Mouse (Mus musculus) large intestine, adult 2 months (tissue): ENCODE measurements around the gene Rsph10b. TPM values are rescaled to one million over a fixed set of nuclear protein-coding genes. Genes with fewer than 3 reads are reported as not detected.
"Not testable (repeated sequence)": the region's sequence is repeated elsewhere in the genome, so short reads cannot be mapped to it uniquely, and the experiment has no call there.

Experiments used
- DNase-seq: peaks from one replicate; pipeline ENCODE4 v3.0.0-alpha.2; 2012; ENCODE audit warnings: low read depth, low spot score
- WGBS: fragments of 180-500 bp; shearing (Covaris S2); methylation state at CpG from one replicate; pipeline ENCODE4 v1.1.7; 2018; 5-methylcytosine and 5-hydroxymethylcytosine counted together
- polyA plus RNA-seq: library from polyadenylated mRNA; depleted of rRNA; stranded (reverse); fragments of >200 nt; gene quantifications from 2 replicates; pipeline ENCODE4 v1.2.3, GENCODE M21; 2012

Gene Rsph10b
- polyA plus RNA-seq, 1 experiment: 0.21 TPM

DNA sequence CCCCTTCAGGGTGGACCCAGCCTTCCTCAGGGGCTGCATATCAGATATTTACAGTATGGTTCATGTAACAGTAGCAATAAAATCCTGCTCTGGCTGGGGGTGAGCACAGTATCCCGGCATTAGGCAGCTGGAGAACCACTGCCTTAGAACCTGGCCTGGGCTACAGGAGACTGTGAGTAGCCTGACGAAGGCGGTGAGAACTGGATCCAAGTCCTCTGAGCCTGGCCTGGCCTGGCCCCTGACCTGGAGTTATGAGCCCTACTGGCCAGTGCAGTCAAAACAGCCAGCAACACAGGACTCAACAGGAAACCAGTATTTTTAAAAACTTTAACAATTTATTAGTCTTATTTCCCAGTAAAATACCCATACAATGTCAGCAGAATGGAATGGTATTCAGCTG lies 54.8 kb downstream of the Rsph10b start:
- 93% methylated on average over 3 of the region's 3 CpGs for WGBS
- no peak for DNase-seq

GRCm38 (mm10) chr5:143989046-143989445 lies 56.2 kb downstream of the Rsph10b start:
- no peak for DNase-seq
- 83% methylated on average over 4 of the region's 4 CpGs for WGBS

DNA sequence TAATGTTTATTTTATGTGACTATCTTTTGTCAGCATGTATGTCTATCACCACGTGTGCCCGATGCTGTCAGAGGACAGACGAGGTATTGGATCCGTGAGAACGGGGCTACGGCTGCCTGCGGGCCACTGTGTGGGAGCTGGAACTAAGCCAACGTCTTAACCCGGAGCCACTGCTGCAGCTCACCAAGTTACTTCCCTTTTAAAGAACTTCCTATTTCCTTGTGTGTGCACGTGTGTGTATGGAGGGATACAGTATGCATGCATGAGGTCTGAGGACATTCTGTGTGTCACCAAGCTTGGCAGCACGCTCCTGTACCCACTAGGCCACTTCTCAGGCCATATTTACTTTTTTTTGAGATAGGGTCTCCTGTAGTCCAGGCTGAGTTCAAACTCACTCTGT lies 57.3 kb downstream of the Rsph10b start:
- WGBS: 65% methylated on average over 11 of the region's 11 CpGs
- no peak for DNase-seq

GRCm38 (mm10) chr5:143992661-143993060 lies 59.8 kb downstream of the Rsph10b start:
- 50% methylated on average over 10 of the region's 10 CpGs for WGBS
- DNase-seq: no peak

DNA sequence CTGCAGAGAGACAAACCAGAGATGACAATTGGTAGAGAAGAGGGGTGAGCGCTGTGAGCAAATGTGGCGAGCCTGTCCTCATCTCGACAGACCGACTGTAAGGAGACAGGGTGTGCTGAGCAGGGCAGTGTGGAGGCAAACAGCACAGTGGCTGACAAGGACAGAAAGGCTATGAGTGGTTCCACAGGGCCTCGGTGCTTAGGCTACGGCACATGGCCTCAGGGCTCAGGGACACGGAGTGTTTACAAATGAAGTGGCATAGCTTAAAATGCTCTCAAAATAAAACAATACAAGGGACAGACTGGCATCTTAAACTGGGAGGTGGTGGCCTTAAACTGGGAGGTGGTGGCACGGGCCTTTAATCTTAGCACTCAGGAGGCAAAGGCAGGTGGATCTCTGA lies 60.4 kb downstream of the Rsph10b start:
- DNase-seq: no peak
- WGBS: 77% methylated on average over 8 of the region's 8 CpGs

GRCm38 (mm10) chr5:143993849-143994248 lies 61.0 kb downstream of the Rsph10b start:
- 92% methylated on average over 5 of the region's 5 CpGs for WGBS
- DNase-seq: no peak

DNA sequence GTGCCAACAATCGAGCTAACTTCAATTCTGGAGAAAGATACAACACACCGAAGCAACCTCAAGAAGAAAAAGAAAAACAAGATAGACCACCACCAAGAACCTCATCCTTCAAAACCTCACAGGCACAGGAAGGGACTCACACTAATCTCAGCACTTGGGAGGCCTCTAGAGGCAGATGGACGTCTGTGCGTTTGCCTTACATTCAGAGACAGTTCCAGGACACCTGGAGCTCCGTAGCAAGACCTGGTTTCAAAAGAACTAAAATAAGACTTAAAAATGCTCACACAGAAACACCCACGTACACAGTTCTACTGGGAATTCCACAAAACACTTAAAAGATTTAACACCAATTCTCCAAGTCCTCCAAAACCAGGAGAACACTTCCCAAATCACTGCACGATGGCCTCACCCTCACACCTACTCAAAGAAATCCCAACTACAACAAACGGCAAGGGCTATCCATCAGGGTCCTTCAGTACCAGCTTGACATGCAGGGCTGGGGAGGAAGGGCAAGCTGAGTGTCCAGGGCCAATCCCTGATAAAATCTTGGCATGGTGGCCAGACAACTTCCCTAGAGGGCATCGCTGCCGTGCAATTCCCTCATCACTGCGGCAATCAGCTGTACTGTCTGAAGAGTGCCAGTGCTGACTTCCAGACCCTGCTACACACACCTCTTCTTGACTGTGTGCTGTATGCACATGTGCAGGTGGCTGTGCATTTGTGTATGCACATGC lies 62.0 kb downstream of the Rsph10b start:
- DNase-seq: no peak
- 75% methylated on average over 11 of the region's 11 CpGs for WGBS

- WGBS: 87% methylated on average over 1 of the region's 1 CpGs
- DNase-seq: no peak
Observed at GRCm38 (mm10) chr5:143999409-143999808, 66.6 kb downstream of the Rsph10b start.

DNA sequence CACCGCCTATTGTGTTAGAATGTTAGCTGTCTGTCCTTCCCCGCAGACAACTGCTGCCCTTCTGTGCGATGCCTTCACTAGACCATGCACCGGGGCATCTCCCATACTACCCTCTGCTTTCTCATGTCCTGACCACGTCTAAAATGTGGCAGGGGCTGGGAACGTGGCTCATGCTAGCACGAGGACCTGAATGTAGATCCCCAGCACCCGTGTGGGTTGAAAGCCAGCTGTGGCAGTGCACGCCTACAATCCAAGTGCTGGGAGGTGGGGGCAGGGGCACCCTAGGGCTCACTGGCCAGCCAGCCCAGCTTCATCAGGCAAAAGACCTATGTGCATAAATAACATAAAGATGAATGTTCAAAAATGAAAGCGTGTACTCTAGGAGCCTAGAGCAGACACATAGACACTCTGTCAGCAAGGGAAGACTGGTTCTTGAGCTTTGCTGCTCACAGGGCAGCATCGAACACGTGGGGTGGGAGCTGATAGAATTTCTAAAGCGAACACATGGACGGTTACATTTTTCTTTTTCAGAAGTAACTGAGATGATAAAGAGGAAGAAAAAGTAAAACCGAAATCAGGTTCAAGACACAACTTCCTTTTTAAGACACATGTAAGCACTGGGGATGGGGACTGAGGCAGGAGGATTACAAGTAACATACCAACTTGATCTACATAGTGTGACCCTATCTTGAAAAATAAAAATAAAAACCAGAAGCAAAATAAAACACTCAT lies 69.8 kb downstream of the Rsph10b start:
- WGBS: 88% methylated on average over 15 of the region's 15 CpGs
- no peak for DNase-seq

- DNase-seq: not testable (repeated sequence)
- WGBS: 39% methylated on average over 13 of the region's 13 CpGs
Observed at GRCm38 (mm10) chr5:144013366-144014134, 80.7 kb downstream of the Rsph10b start.

GRCm38 (mm10) chr5:144014551-144015311 lies 81.9 kb downstream of the Rsph10b start, which contains the start of gene Ccz1:
TSS of gene Ccz1 (minus strand) at chr5:144014877.
- peak; percentile 68 for DNase-seq
- 3% methylated on average over 47 of the region's 47 CpGs for WGBS

GRCm38 (mm10) chr5:144015312-144015650 lies 82.4 kb downstream of the Rsph10b start:
- WGBS: 34% methylated on average over 3 of the region's 3 CpGs
- no peak for DNase-seq

GRCm38 (mm10) chr5:144015845-144016244 lies 83.0 kb downstream of the Rsph10b start:
- whole genome bisulfite sequencing: 87% methylated on average over 9 of the region's 9 CpGs
- DNase-seq: no peak

DNA sequence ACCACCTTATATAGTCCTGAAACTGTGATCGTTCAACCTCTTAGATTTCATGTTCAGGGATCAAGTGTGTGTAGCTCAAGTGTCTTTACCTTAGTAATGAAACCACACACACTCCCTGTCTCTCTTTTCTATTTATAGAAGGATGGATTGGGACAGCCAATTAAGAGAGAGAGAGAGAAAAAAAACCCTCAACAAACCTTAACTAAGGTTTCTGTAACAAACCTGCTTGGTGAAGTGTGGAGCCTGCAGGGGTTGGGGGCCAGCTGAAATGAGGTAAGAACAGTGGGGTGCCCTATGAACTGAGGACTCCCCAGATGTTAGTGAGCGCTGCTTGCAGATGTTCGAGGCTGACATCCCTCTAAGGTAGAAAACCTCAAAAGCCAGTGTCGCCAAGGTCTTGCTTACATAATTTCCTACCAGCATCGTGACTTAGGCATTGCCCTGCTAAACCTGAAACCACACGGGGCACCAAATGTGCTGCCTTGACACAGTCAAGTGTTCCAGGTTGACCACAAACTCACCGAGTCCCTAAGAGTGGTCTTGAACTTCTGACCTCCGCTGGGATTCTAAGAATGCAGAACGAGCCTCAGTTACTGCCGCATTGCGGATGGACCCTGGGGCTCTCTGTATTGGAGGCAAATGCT lies 93.9 kb downstream of the Rsph10b start, which contains the start of gene Ocm:
Ocm (minus strand) TSS at position 51 of the 644 bp plus-strand sequence.
- DNase-seq: no peak
- 59% methylated on average over 11 of the region's 11 CpGs for WGBS

DNA sequence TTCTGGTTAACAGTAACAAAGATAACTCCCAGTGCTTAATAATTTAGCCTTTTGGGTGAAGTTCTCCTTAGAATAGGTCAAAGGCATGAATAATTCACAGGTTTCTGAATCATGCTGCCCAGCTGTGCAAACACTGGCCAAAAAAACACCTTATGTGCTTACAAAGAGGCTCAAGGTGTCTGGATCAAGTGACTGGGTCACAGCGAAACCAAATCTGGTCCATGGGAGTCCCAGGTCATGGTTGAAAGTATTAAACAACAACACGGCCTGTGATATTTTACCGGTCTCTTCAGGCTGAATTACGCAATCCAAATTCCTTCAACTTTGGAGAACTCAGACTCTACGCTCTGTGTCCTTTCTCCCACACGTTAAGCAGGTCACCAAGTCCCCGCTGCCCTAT lies 99.7 kb downstream of the Rsph10b start:
- WGBS: 82% methylated on average over 7 of the region's 7 CpGs
- DNase-seq: no peak

DNA sequence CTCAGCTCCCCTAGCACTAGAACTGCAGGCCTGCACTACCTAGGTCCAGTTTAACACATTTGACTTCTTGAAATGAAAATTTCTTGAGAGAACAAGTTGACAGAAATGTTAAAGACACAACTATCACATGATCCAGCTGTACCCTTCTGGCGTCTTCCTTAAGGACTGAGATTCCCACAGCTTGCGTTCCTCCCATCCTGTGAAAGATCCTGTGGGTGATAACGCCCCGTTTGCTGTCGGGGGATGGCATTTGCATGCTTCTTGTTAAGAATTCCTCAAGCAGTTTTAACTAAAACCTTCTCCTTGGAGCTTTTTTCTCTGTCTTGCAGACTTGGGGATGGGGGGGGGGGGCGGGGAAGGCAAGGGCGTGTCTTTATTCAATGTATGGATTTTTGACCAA lies 101.7 kb downstream of the Rsph10b start:
- 67% methylated on average over 7 of the region's 7 CpGs for WGBS
- DNase-seq: no peak
